In genomic region chr7:143399756-143400155, GRCm38 (mm10) we compare ENCODE assay signal across 24 mouse cellular contexts.
A peak's percentile ranks its signal among the peaks of the same experiment; 100 is the strongest.
DNase-seq lines count a peak whose midpoint lies in the region; ATAC-seq lines count a peak whose summit lies in the region.
"Had no signal": no experiment of that assay in that cellular context is flagged by ENCODE, and none has a peak within 500 bp of the region (broad histone marks: within the 10 kb centered on the region; RNA-seq: fewer than 3 reads in every experiment).

No protein-coding gene starts in this region.

- 92% methylated on average over 10 of the region's 10 CpGs for WGBS in forebrain, embryonic 10.5 days
- 91% methylated on average over 10 of the region's 10 CpGs for WGBS in forebrain, embryonic 11.5 days
- 91% methylated on average over 10 of the region's 10 CpGs for WGBS in midbrain, embryonic 10.5 days
- 91% methylated on average over 10 of the region's 10 CpGs for WGBS in midbrain, embryonic 13.5 days

- no peaks in the 10 kb centered on the region for H3K36me3 ChIP-seq in forebrain, embryonic 10.5 days (replicated peaks)
- no peaks in the 10 kb centered on the region for H3K36me3 ChIP-seq in forebrain, embryonic 11.5 days (ENCODE audit: control insufficient read depth, insufficient read depth, low read length)
- no peaks in the 10 kb centered on the region for H3K36me3 ChIP-seq in midbrain, embryonic 10.5 days
- H3K36me3 ChIP-seq in midbrain, embryonic 13.5 days = no peaks in the 10 kb centered on the region
- H3K36me3 ChIP-seq: forebrain, embryonic 12.5 days; limb, embryonic 12.5 days; liver, embryonic 15.5 days; neural tube, embryonic 13.5 days had no signal

- H3K27ac ChIP-seq in forebrain, embryonic 10.5 days = peak overlapping the region; percentile 62; the same call in 1 of the 2 replicates
- no peak overlapping the region for H3K27ac ChIP-seq in forebrain, embryonic 11.5 days (ENCODE audit: low read depth, low read length)
- H3K27ac ChIP-seq in midbrain, embryonic 10.5 days (replicated peaks) = peak overlapping the region; percentile 56
- H3K27ac ChIP-seq in midbrain, embryonic 13.5 days = no peak overlapping the region
- H3K27ac ChIP-seq: forebrain, embryonic 12.5 days; liver, embryonic 15.5 days; neural tube, embryonic 13.5 days had no signal

- no peaks in the 10 kb centered on the region for H3K9me3 ChIP-seq in forebrain, embryonic 10.5 days
- H3K9me3 ChIP-seq in forebrain, embryonic 11.5 days (ENCODE audit: control insufficient read depth, low read length) = no peaks in the 10 kb centered on the region
- no peaks in the 10 kb centered on the region for H3K9me3 ChIP-seq in midbrain, embryonic 10.5 days (replicated peaks)
- H3K9me3 ChIP-seq in midbrain, embryonic 13.5 days = no peaks in the 10 kb centered on the region
- H3K9me3 ChIP-seq: forebrain, embryonic 12.5 days; limb, embryonic 12.5 days; liver, embryonic 15.5 days had no signal

- no peak overlapping the region for H3K4me2 ChIP-seq in forebrain, embryonic 11.5 days (ENCODE audit: low read depth, low read length, severe bottlenecking)
- no peak overlapping the region for H3K4me2 ChIP-seq in midbrain, embryonic 13.5 days (replicated peaks)
- H3K4me2 ChIP-seq: forebrain, embryonic 12.5 days; limb, embryonic 12.5 days; liver, embryonic 15.5 days; neural tube, embryonic 13.5 days had no signal

- H3K9ac ChIP-seq in forebrain, embryonic 11.5 days (ENCODE audit: low read length) = no peak overlapping the region
- no peak overlapping the region for H3K9ac ChIP-seq in midbrain, embryonic 13.5 days (replicated peaks)
- H3K9ac ChIP-seq: forebrain, embryonic 12.5 days; limb, embryonic 12.5 days; liver, embryonic 15.5 days; neural tube, embryonic 13.5 days had no signal

- H3K4me3 ChIP-seq in forebrain, embryonic 10.5 days = no peak overlapping the region
- H3K4me3 ChIP-seq in forebrain, embryonic 11.5 days (ENCODE audit: low read depth, low read length) = no peak overlapping the region
- no peak overlapping the region for H3K4me3 ChIP-seq in midbrain, embryonic 10.5 days
- H3K4me3 ChIP-seq in midbrain, embryonic 13.5 days (replicated peaks) = no peak overlapping the region
- H3K4me3 ChIP-seq: forebrain, embryonic 12.5 days; limb, embryonic 12.5 days; liver, embryonic 15.5 days; myocyte; neural tube, embryonic 13.5 days had no signal

- DNase-seq in forebrain, embryonic 10.5 days (ENCODE audit: extremely low spot score, low spot score) = no peak
- no peak for DNase-seq in forebrain, embryonic 11.5 days (ENCODE audit: low spot score)
- DNase-seq in midbrain, embryonic 10.5 days (ENCODE audit: low spot score) = no peak
- DNase-seq in fibroblast of lung, adult 2 months (ENCODE audit: low read depth) = peak; percentile 42
- DNase-seq in urinary bladder, adult 2 months (ENCODE audit: low spot score) = no peak
- no peak for DNase-seq in adrenal gland, adult 18-20 months (ENCODE audit: low spot score in 2 of 2)
- DNase-seq: adrenal gland, postnatal 36 days; cerebellum, adult 9-10 months; gastrocnemius, postnatal 36 days; kidney, postnatal 36 days; layer of hippocampus, postnatal 36 days; lung, postnatal 4 days; retina, postnatal 1 day; thymus, adult 18-20 months; thymus, postnatal 36 days had no signal

- no peak for ATAC-seq in forebrain, embryonic 11.5 days (replicated peaks; ENCODE audit: low FRiP score)
- no peak for ATAC-seq in midbrain, embryonic 13.5 days
- ATAC-seq in granulocyte monocyte progenitor cell, adult 5-6 weeks (replicated peaks; ENCODE audit: poor library complexity, severe bottlenecking) = no peak
- ATAC-seq: CD4-positive, CD25-positive, alpha-beta regulatory T cell, adult 4 months; midbrain, embryonic 16.5 days had no signal

- H3K4me1 ChIP-seq in forebrain, embryonic 10.5 days = peaks cover 28% of the 10 kb centered on the region
- H3K4me1 ChIP-seq in forebrain, embryonic 11.5 days (replicated peaks; ENCODE audit: control insufficient read depth, insufficient read depth, low read length) = no peaks in the 10 kb centered on the region; the same call in 1 of the 2 replicates
- peaks cover 20% of the 10 kb centered on the region for H3K4me1 ChIP-seq in midbrain, embryonic 10.5 days
- peaks cover 18% of the 10 kb centered on the region for H3K4me1 ChIP-seq in midbrain, embryonic 13.5 days (replicated peaks)

- H3K27me3 ChIP-seq in forebrain, embryonic 10.5 days (ENCODE audit: poor library complexity, severe bottlenecking) = peaks cover 71% of the 10 kb centered on the region
- H3K27me3 ChIP-seq in forebrain, embryonic 11.5 days (ENCODE audit: control insufficient read depth, insufficient read depth, low read length) = peaks cover 2% of the 10 kb centered on the region; the same call in 1 of the 2 replicates
- 0 out of 2 replicates have a peak, but pooled peaks cover 7% of the 10 kb centered on the region for H3K27me3 ChIP-seq in midbrain, embryonic 10.5 days (ENCODE audit: low read depth, poor library complexity, severe bottlenecking)
- 0 out of 2 replicates have a peak, but pooled peaks cover 2% of the 10 kb centered on the region for H3K27me3 ChIP-seq in midbrain, embryonic 13.5 days
- H3K27me3 ChIP-seq: limb, embryonic 12.5 days; liver, embryonic 15.5 days; neural tube, embryonic 13.5 days had no signal

Comparison
In these comparisons a context has a peak if more than half of its experiments do, and no peak if none do; other contexts are left out.
1. H3K27ac ChIP-seq: peak in forebrain, embryonic 10.5 days (single experiment) and midbrain, embryonic 10.5 days (single experiment); none in forebrain, embryonic 11.5 days (single experiment) and midbrain, embryonic 13.5 days (single experiment).